Comparison of ENCODE assay signal across 8 mouse cellular contexts in genomic region chr6:53066978-53067377, GRCm38 (mm10). TPM values are rescaled to one million over a fixed set of nuclear protein-coding genes. Genes with fewer than 3 reads are reported as not detected.
DNase-seq lines count a peak whose midpoint lies in the region; ATAC-seq and TF ChIP-seq lines count a peak whose summit lies in the region.

No protein-coding gene starts in this region.

- TF ChIP-seq CTCF in hindbrain, postnatal 0 days (IDR thresholded peaks at IDR 0.05; ENCODE audit: low read depth), result no peak

- peaks cover 25% of the 10 kb centered on the region for H3K27me3 ChIP-seq in kidney, embryonic 14.5 days (ENCODE audit: control insufficient read depth, insufficient read depth, low read length)
- peaks cover 9% of the 10 kb centered on the region for H3K27me3 ChIP-seq in embryonic facial prominence, embryonic 15.5 days
- no peaks in the 10 kb centered on the region for H3K27me3 ChIP-seq in hindbrain, postnatal 0 days (ENCODE audit: insufficient read depth, low read length)
- H3K27me3 ChIP-seq in midbrain, embryonic 16.5 days (ENCODE audit: control insufficient read depth, insufficient read depth, low read depth, low read length), result no peaks in the 10 kb centered on the region

- intact Hi-C loops in gastrocnemius, postnatal 36 days (cut with DNase I), result no loop called here
- intact Hi-C loops in left cerebral cortex, postnatal 25 days (cut with DNase I), result no loop called here

- H3K27ac ChIP-seq in kidney, embryonic 14.5 days (ENCODE audit: low read depth, low read length), result no peak overlapping the region
- H3K27ac ChIP-seq in embryonic facial prominence, embryonic 15.5 days (replicated peaks), result no peak overlapping the region
- no peak overlapping the region for H3K27ac ChIP-seq in hindbrain, postnatal 0 days
- H3K27ac ChIP-seq in midbrain, embryonic 16.5 days (ENCODE audit: low read length), result no peak overlapping the region

- no peaks in the 10 kb centered on the region for H3K4me1 ChIP-seq in kidney, embryonic 14.5 days (ENCODE audit: control insufficient read depth, insufficient read depth, low read length)
- H3K4me1 ChIP-seq in embryonic facial prominence, embryonic 15.5 days, result peaks cover 13% of the 10 kb centered on the region
- H3K4me1 ChIP-seq in hindbrain, postnatal 0 days (ENCODE audit: insufficient read depth, low read length), result no peaks in the 10 kb centered on the region
- H3K4me1 ChIP-seq in midbrain, embryonic 16.5 days (ENCODE audit: control insufficient read depth, insufficient read depth, low read length), result peaks cover 14% of the 10 kb centered on the region

- H3K4me2 ChIP-seq in kidney, embryonic 14.5 days (replicated peaks; ENCODE audit: low read depth, low read length), result peak overlapping the region; percentile 98; the same call in 1 of the 2 replicates
- peak overlapping the region; percentile 92 for H3K4me2 ChIP-seq in embryonic facial prominence, embryonic 15.5 days (replicated peaks)
- peak overlapping the region; percentile 78 for H3K4me2 ChIP-seq in hindbrain, postnatal 0 days (ENCODE audit: low read depth, low read length)
- H3K4me2 ChIP-seq in midbrain, embryonic 16.5 days (ENCODE audit: low read length), result peak overlapping the region; percentile 83

- H3K36me3 ChIP-seq in kidney, embryonic 14.5 days (ENCODE audit: control insufficient read depth, insufficient read depth, low read length), result no peaks in the 10 kb centered on the region
- H3K36me3 ChIP-seq in embryonic facial prominence, embryonic 15.5 days, result no peaks in the 10 kb centered on the region
- H3K36me3 ChIP-seq in hindbrain, postnatal 0 days (ENCODE audit: insufficient read depth, low read length), result no peaks in the 10 kb centered on the region
- H3K36me3 ChIP-seq in midbrain, embryonic 16.5 days (ENCODE audit: control insufficient read depth, insufficient read depth, low read length), result no peaks in the 10 kb centered on the region

- no peak for ATAC-seq in kidney, embryonic 14.5 days (ENCODE audit: low FRiP score, low TSS enrichment)
- ATAC-seq in embryonic facial prominence, embryonic 15.5 days (ENCODE audit: insufficient number of reproducible peaks, low FRiP score, low TSS enrichment, low read depth), result no peak
- no peak for ATAC-seq in hindbrain, postnatal 0 days
- no peak for ATAC-seq in midbrain, embryonic 16.5 days

- H3K4me3 ChIP-seq in kidney, embryonic 14.5 days (ENCODE audit: low read length), result 0 out of 2 replicates have a peak overlapping the region, but pooled peaks have one; percentile 81
- H3K4me3 ChIP-seq in embryonic facial prominence, embryonic 15.5 days (replicated peaks), result peak overlapping the region; percentile 76
- H3K4me3 ChIP-seq in hindbrain, postnatal 0 days (ENCODE audit: low read length), result peak overlapping the region; percentile 92
- H3K4me3 ChIP-seq in midbrain, embryonic 16.5 days (ENCODE audit: low read depth, low read length), result peak overlapping the region; percentile 89

- no peaks in the 10 kb centered on the region for H3K9me3 ChIP-seq in kidney, embryonic 14.5 days (ENCODE audit: control insufficient read depth, low read length)
- H3K9me3 ChIP-seq in embryonic facial prominence, embryonic 15.5 days (replicated peaks), result no peaks in the 10 kb centered on the region
- H3K9me3 ChIP-seq in hindbrain, postnatal 0 days (ENCODE audit: low read length), result no peaks in the 10 kb centered on the region
- H3K9me3 ChIP-seq in midbrain, embryonic 16.5 days (replicated peaks; ENCODE audit: control insufficient read depth, low read length, poor library complexity, severe bottlenecking), result no peaks in the 10 kb centered on the region

- no peak overlapping the region for H3K9ac ChIP-seq in kidney, embryonic 14.5 days (ENCODE audit: low read depth, low read length)
- H3K9ac ChIP-seq in embryonic facial prominence, embryonic 15.5 days, result no peak overlapping the region
- no peak overlapping the region for H3K9ac ChIP-seq in hindbrain, postnatal 0 days (replicated peaks; ENCODE audit: low read length)
- peak overlapping the region; percentile 97 for H3K9ac ChIP-seq in midbrain, embryonic 16.5 days (ENCODE audit: low read depth, low read length)

- 46% methylated on average over 3 of the region's 3 CpGs for WGBS in kidney, embryonic 14.5 days
- WGBS in embryonic facial prominence, embryonic 15.5 days, result 62% methylated on average over 3 of the region's 3 CpGs
- 59% methylated on average over 3 of the region's 3 CpGs for WGBS in hindbrain, postnatal 0 days
- 56% methylated on average over 3 of the region's 3 CpGs for WGBS in midbrain, embryonic 16.5 days

- no peak for DNase-seq in kidney, adult 11 months
- DNase-seq in hindbrain, postnatal 0 days (ENCODE audit: low spot score), result no peak
- DNase-seq in gastrocnemius, postnatal 36 days, result no peak
- DNase-seq in left cerebral cortex, postnatal 25 days (ENCODE audit: low spot score in 2 of 2), result no peak
- no peak for DNase-seq in embryo, embryonic 9.5 days (ENCODE audit: extremely low spot score)

RNA-seq across cellular contexts. Expression of gene Jazf1, which starts 1.5 kb away (rescaled TPM):
- polyA plus RNA-seq in kidney, embryonic 14.5 days (2014; fragmentation: Nextera tagmentation; extraction: Ambion mirVana), result 2.2 and 3.6 TPM in 2 replicates
- 14.8 and 14.9 TPM in 2 replicates for polyA plus RNA-seq in embryonic facial prominence, embryonic 15.5 days (2015; fragmentation: Nextera tagmentation; extraction: Ambion mirVana)
- total RNA-seq in hindbrain, postnatal 0 days (2014; rRNA removed), result 35.2 and 37.2 TPM in 2 replicates
- polyA plus RNA-seq in hindbrain, postnatal 0 days (2015; fragmentation: Nextera tagmentation; extraction: Ambion mirVana), result 53.5 and 56.1 TPM in 2 replicates
- polyA plus RNA-seq in midbrain, embryonic 16.5 days (2015; fragmentation: Nextera tagmentation; extraction: Ambion mirVana), result 55.9 and 59.3 TPM in 2 replicates
- total RNA-seq in gastrocnemius, postnatal 36 days (2021), result under 1 TPM; 0.77 to 0.94 TPM
- 10 to 100 TPM; 32.8 to 35.3 TPM for total RNA-seq in left cerebral cortex, postnatal 25 days (2021)
